Mouse (Mus musculus): ENCODE data around the gene Gm28374.
A peak's percentile ranks its signal among the peaks of the same experiment; 100 is the strongest.

Gm28374 gene

DNA sequence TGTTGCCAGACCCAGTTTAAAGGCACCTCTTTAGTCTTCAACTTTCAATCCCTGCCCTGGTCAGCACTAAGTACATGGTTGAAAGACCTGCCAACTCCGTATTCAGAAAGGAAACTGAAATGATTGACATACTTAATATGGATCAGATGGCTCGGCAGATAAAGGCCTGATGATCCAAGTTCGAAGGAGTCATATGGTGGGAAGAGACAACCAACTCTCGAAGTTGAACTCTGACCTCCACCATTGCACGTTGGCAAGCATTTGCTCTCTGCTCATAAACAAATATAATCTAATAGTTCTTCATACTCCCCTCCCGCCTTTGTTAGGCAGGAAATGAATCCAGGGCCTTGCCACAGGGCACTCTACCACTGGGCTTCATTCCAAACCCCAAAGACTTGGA is 53.1 kb downstream of the Gm28374 start:
- peak; percentile 39 for DNase-seq (ENCODE audit: extremely low read depth, insufficient read length, low spot score)
